Mouse (Mus musculus): ENCODE results near the gene Polr1c. TPM values are rescaled to one million over a fixed set of nuclear protein-coding genes. Genes with fewer than 3 reads are reported as not detected.

Gene Polr1c
- polyA plus RNA-seq, 1 experiment from 2014 or later, result 100 TPM

DNA sequence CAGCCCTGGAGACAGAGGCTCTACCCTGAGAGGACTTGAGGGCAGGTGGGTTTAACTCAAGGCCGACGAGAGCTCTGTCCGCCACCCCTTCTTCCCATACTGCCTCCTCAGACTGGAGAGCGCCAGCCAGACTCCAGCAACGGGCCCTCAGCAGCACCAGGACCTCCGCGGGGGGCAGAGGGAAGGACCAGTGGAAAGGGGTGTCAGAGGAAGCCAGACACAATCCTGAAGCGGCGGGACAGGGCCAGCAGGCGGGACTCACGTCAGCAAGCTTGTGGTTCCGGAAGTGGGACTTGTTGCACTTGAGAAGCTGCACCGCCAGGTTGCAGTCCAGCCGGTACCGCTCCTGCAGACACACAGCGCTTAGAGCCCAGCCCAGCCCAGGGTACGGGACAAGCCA, 11.8 kb upstream of the Polr1c start:
- H3K4me3 ChIP-seq (ENCODE audit: low read depth, low read length), result no peak overlapping the region
- peaks cover 8% of the 10 kb centered on the region; the same call in 1 of the 2 replicates for H3K36me3 ChIP-seq (ENCODE audit: control insufficient read depth, insufficient read depth, low read length)
- H3K9me3 ChIP-seq (ENCODE audit: control insufficient read depth, low read length), result no peaks in the 10 kb centered on the region
- peaks cover 8% of the 10 kb centered on the region; the same call in 1 of the 2 replicates for H3K27me3 ChIP-seq (ENCODE audit: control insufficient read depth, insufficient read depth, low read length)
- H3K4me1 ChIP-seq (replicated peaks; ENCODE audit: control insufficient read depth, insufficient read depth, low read length), result peaks cover 3% of the 10 kb centered on the region; the same call in 1 of the 2 replicates
- ATAC-seq (ENCODE audit: low FRiP score) (no peak), DNase-seq (ENCODE audit: low spot score) (no peak)
- WGBS, result 91% methylated on average over 17 of the region's 17 CpGs
- no peak overlapping the region for H3K4me2 ChIP-seq (replicated peaks; ENCODE audit: low read depth, low read length)
- H3K9ac ChIP-seq (ENCODE audit: low read depth, low read length), result no peak overlapping the region
- H3K27ac ChIP-seq (ENCODE audit: low read depth, low read length), result no peak overlapping the region

DNA sequence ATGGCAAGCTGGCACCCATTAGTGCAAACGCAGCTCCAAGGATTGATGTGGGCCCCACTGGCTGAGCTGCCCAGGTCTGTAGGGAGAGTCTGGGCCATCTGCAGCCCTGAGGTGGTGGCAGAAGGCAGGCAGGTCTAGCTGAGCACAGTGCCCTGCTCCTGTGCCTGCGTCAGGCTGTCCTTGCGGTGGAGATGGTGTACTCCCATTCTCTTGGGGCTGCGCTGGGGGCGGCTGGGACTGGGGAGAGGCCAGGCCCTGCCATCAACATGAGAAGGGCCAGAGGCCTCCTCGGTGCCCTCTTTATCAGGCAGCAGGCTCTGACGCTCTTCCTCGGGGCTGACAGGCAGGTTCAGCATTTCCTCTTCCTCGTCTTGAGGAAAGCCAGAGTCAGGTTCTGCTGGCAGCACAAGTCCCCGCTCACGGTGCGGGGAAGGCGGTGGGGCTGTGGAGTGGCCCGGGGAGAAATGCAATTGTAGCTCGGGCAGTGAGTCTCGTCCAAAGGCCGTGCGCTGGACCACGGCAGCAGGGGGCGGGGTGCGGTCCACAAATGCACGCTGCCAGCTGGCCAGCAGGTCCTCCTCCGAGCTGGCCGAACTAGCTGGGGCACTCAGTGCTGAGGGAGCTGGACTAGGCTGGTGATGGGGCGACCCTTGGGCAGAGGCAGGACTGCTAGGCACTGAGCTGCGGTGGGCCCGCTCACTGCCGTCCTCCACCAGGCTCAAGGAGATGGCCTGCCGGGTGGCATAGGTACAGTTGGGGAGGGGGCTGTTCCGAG, 10.6 kb upstream of the Polr1c start:
- ATAC-seq (ENCODE audit: low FRiP score) (no peak), DNase-seq (ENCODE audit: low spot score) (no peak)
- H3K36me3 ChIP-seq (ENCODE audit: control insufficient read depth, insufficient read depth, low read length), result peaks cover 8% of the 10 kb centered on the region; the same call in 1 of the 2 replicates
- H3K27ac ChIP-seq (ENCODE audit: low read depth, low read length), result no peak overlapping the region
- no peaks in the 10 kb centered on the region for H3K9me3 ChIP-seq (ENCODE audit: control insufficient read depth, low read length)
- peaks cover 9% of the 10 kb centered on the region; the same call in 1 of the 2 replicates for H3K27me3 ChIP-seq (ENCODE audit: control insufficient read depth, insufficient read depth, low read length)
- no peak overlapping the region for H3K4me3 ChIP-seq (ENCODE audit: low read depth, low read length)
- H3K4me1 ChIP-seq (replicated peaks; ENCODE audit: control insufficient read depth, insufficient read depth, low read length), result peaks cover 5% of the 10 kb centered on the region; the same call in 1 of the 2 replicates
- WGBS, result 85% methylated on average over 30 of the region's 30 CpGs
- H3K9ac ChIP-seq (ENCODE audit: low read depth, low read length), result no peak overlapping the region
- no peak overlapping the region for H3K4me2 ChIP-seq (replicated peaks; ENCODE audit: low read depth, low read length)

DNA sequence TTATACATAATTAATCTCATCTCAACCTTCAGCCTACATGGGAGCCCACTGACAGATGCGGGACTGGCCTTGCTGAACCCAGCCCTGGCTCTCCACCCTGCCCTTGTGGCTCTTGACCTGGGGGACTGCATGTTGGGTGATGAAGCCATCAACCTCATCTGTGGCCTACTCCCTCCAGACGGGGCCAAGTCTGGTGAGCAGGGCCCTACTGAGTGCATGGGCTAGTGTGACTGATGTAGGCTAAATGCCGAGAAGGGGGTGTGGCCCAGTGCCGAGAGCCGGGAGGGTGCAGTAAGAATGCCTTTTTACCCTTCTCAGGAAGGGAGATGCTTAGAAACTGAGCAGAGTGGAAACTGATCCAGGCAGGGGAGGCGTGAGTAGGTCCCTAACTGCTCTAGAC, 7.3 kb upstream of the Polr1c start:
- Histone ChIP-seq H3K4me3 (ENCODE audit: low read depth, low read length) (no peak overlapping the region), H3K4me2 (replicated peaks; ENCODE audit: low read depth, low read length) (peak overlapping the region; percentile 99; the same call in 1 of the 2 replicates)

DNA sequence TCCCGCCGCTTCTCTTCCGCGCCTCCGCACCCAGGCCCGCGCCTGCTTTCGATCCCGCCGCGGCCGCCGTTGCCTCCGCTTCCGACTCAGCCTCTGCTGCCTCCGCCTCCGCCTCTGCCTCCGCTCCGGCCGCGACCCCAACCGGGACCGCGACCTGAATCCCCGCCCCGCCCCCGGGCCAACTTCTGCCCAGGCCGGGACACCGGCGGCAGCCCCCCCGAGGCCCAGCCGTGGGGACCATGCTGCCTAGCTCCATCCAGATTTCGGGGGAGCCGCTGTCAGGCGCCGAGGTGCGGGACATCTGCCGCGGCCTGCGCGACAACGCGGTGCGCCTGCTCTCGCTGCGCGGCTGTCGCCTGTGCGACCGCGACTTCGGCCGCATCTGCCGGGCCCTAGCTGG, 6.3 kb upstream of the Polr1c start:
- H3K36me3 ChIP-seq (ENCODE audit: control insufficient read depth, insufficient read depth, low read length), result peaks cover 7% of the 10 kb centered on the region; the same call in 1 of the 2 replicates
- peaks cover 9% of the 10 kb centered on the region for H3K4me1 ChIP-seq (replicated peaks; ENCODE audit: control insufficient read depth, insufficient read depth, low read length)
- peak overlapping the region; percentile 99 for H3K4me2 ChIP-seq (replicated peaks; ENCODE audit: low read depth, low read length)
- ATAC-seq (ENCODE audit: low FRiP score) (peak; percentile 43), DNase-seq (ENCODE audit: low spot score) (peak; percentile 62)
- under 1% methylated on average over 34 of the region's 54 CpGs for WGBS
- H3K27ac ChIP-seq (ENCODE audit: low read depth, low read length), result 0 out of 2 replicates have a peak overlapping the region, but pooled peaks have one; percentile 36
- H3K4me3 ChIP-seq (ENCODE audit: low read depth, low read length), result peak overlapping the region; percentile 66
- H3K27me3 ChIP-seq (ENCODE audit: control insufficient read depth, insufficient read depth, low read length), result peaks cover 9% of the 10 kb centered on the region; the same call in 1 of the 2 replicates
- peak overlapping the region; percentile 67 for H3K9ac ChIP-seq (ENCODE audit: low read depth, low read length)
- no peaks in the 10 kb centered on the region for H3K9me3 ChIP-seq (ENCODE audit: control insufficient read depth, low read length)

More for the DNA sequence above, 7.3 kb upstream of the Polr1c start:
- H3K9ac ChIP-seq (ENCODE audit: low read depth, low read length), result no peak overlapping the region
- no peak overlapping the region for H3K27ac ChIP-seq (ENCODE audit: low read depth, low read length)
- 27% methylated on average over 6 of the region's 6 CpGs for WGBS
- ATAC-seq (ENCODE audit: low FRiP score) (no peak), DNase-seq (ENCODE audit: low spot score) (peak; percentile 11)
- peaks cover 9% of the 10 kb centered on the region; the same call in 1 of the 2 replicates for H3K27me3 ChIP-seq (ENCODE audit: control insufficient read depth, insufficient read depth, low read length)
- peaks cover 9% of the 10 kb centered on the region; the same call in 1 of the 2 replicates for H3K4me1 ChIP-seq (replicated peaks; ENCODE audit: control insufficient read depth, insufficient read depth, low read length)
- no peaks in the 10 kb centered on the region for H3K9me3 ChIP-seq (ENCODE audit: control insufficient read depth, low read length)
- H3K36me3 ChIP-seq (ENCODE audit: control insufficient read depth, insufficient read depth, low read length), result peaks cover 10% of the 10 kb centered on the region; the same call in 1 of the 2 replicates

DNA sequence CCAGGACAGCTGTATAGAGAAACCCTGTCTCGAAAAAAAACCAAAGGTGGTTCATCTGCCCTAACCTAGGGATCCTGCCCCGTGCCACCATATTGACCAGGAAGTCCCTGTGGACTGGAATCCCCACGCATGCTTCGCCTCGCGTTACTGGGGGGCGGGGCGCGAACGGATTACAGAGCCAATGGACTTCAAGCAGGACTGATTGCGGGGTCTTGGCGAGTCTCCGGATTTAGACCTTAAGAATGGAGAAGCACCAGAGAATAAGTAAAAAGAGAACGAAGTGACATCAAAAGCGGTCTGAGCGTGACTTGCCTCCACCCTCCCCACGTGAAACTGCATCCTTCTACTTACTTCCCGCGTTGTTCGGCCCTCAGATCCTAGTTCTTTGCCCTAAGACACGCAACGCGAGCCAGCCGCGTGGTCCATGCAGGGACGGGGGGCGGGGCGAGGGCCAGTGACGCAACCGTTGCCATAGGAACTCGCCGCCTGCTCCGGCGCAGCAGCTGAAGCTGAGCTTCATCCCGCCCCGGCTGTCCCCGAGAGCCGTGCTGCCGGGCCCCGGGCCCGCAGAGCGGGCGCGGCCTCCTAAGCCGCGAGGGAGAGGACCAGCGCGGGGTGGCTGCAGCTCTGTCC, 5.7 kb upstream of the Polr1c start, which contains the start of gene Lrrc73:
TSS of gene Lrrc73 (plus strand) at position 80 of the 633 bp plus-strand sequence.
- Histone ChIP-seq H3K4me1 (replicated peaks; ENCODE audit: control insufficient read depth, insufficient read depth, low read length) (peaks cover 12% of the 10 kb centered on the region), H3K9me3 (ENCODE audit: control insufficient read depth, low read length) (no peaks in the 10 kb centered on the region), H3K4me3 (ENCODE audit: low read depth, low read length) (peak within 1 kb of the TSS; percentile 66), H3K4me2 (replicated peaks; ENCODE audit: low read depth, low read length) (peak within 1 kb of the TSS; percentile 99), H3K36me3 (ENCODE audit: control insufficient read depth, insufficient read depth, low read length) (peaks cover 7% of the 10 kb centered on the region; the same call in 1 of the 2 replicates), H3K27me3 (ENCODE audit: control insufficient read depth, insufficient read depth, low read length) (peaks cover 9% of the 10 kb centered on the region; the same call in 1 of the 2 replicates), H3K9ac (ENCODE audit: low read depth, low read length) (peak within 1 kb of the TSS; percentile 67), H3K27ac (ENCODE audit: low read depth, low read length) (0 out of 2 replicates have a peak within 1 kb of the TSS, but pooled peaks have one; percentile 36)
- 4% methylated on average over 32 of the region's 48 CpGs for WGBS
- DNase-seq (ENCODE audit: low spot score), result peak; percentile 95
- peak; percentile 90 for ATAC-seq (ENCODE audit: low FRiP score)

DNA sequence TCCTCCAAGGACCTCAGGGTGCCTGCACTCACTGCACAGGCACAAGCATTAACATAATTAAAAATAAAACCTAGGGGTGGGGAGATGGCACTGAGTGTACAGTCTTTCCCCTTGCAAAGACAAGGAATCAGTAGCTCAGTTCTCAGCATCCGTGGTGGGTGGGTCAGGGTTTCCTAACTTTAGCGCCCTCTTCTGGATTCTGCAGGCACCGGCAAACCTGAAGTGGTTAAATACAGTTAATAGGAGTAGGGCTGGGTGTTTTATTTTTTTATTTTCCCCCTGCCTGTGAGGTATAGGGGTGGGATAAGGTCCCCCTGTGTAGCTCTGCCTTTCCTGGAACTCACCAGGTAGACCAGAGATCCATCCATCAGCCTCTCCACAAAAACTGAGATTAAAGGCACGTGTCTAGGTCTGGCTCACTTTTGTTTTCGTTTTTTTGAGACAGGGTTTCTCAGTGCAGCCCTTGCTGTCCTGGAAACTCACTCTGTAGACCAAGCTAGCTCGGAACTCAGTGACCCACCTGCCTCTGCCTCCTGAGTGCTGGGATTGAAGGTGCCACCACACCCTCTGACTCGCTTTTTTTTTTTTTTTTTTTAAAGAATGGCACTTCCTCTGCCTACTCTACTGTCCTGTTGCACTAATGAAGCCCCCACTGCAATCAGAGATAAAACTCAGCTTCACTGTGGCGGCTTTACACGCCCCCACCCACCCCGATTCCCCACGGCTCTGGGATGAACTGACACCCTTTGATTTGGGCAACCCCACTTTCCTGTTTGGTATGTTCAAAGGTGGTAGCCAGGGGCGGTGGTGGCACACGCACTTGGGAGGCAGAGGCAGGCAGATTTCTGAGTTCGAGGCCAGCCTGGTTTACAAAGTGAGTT, 5.0 kb upstream of the Polr1c start:
- Histone ChIP-seq H3K4me2 (replicated peaks; ENCODE audit: low read depth, low read length) (peak overlapping the region; percentile 99), H3K4me1 (replicated peaks; ENCODE audit: control insufficient read depth, insufficient read depth, low read length) (peaks cover 13% of the 10 kb centered on the region), H3K27me3 (ENCODE audit: control insufficient read depth, insufficient read depth, low read length) (peaks cover 9% of the 10 kb centered on the region; the same call in 1 of the 2 replicates), H3K27ac (ENCODE audit: low read depth, low read length) (no peak overlapping the region), H3K9ac (ENCODE audit: low read depth, low read length) (no peak overlapping the region; the same call in 1 of the 2 replicates), H3K36me3 (ENCODE audit: control insufficient read depth, insufficient read depth, low read length) (peaks cover 7% of the 10 kb centered on the region; the same call in 1 of the 2 replicates), H3K9me3 (ENCODE audit: control insufficient read depth, low read length) (no peaks in the 10 kb centered on the region), H3K4me3 (ENCODE audit: low read depth, low read length) (no peak overlapping the region; the same call in 1 of the 2 replicates)
- DNase-seq (ENCODE audit: low spot score) (peak; percentile 73), ATAC-seq (ENCODE audit: low FRiP score) (no peak)
- 55% methylated on average over 14 of the region's 14 CpGs for WGBS

DNA sequence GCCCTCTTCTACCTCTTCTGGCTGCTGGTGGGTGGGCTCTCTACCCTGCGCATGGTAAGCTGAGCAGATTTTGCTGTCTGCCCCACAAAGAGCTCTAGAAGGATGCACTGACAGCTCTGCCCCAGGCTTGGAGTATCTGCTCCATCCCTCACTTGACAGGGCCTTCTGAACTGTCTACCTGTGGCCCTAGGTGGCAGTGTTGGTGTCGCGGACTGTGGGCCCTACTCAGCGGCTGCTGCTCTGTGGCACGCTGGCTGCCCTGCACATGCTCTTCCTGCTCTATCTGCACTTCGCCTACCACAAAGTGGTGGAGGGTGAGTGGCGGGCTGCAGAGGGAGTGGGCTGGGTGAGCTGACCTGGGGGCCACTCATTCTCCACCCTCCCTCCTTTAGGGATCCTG, 3.3 kb upstream of the Polr1c start:
- Histone ChIP-seq H3K27ac (ENCODE audit: low read depth, low read length) (no peak overlapping the region), H3K36me3 (ENCODE audit: control insufficient read depth, insufficient read depth, low read length) (peaks cover 7% of the 10 kb centered on the region; the same call in 1 of the 2 replicates), H3K4me3 (ENCODE audit: low read depth, low read length) (no peak overlapping the region), H3K4me1 (replicated peaks; ENCODE audit: control insufficient read depth, insufficient read depth, low read length) (peaks cover 16% of the 10 kb centered on the region), H3K4me2 (replicated peaks; ENCODE audit: low read depth, low read length) (no peak overlapping the region), H3K27me3 (ENCODE audit: control insufficient read depth, insufficient read depth, low read length) (peaks cover 9% of the 10 kb centered on the region; the same call in 1 of the 2 replicates), H3K9me3 (ENCODE audit: control insufficient read depth, low read length) (no peaks in the 10 kb centered on the region), H3K9ac (ENCODE audit: low read depth, low read length) (no peak overlapping the region)
- DNase-seq (ENCODE audit: low spot score), result no peak
- no peak for ATAC-seq (ENCODE audit: low FRiP score)
- 81% methylated on average over 7 of the region's 7 CpGs for WGBS

DNA sequence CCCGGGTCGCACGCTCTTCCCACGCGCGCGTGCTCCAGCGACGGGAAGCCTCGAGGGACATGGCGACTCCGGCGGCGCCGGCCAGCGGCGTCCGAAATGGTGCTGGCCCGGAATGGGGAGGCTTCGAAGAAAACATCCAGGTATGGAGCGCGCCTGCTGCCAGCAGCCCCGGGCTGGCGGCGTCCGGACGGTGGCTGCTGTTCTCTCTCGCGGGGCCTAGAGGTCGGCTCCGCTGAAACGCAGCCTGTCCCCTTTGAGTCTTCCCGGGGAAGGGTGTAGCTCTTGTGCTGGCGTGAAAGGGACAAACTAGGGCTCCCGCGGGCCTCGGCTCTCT, 302 bp upstream of the Polr1c start:
- under 1% methylated on average over 37 of the region's 37 CpGs for WGBS
- Histone ChIP-seq H3K4me3 (ENCODE audit: low read depth, low read length) (peak overlapping the region; percentile 97), H3K36me3 (ENCODE audit: control insufficient read depth, insufficient read depth, low read length) (peaks cover 25% of the 10 kb centered on the region), H3K27me3 (ENCODE audit: control insufficient read depth, insufficient read depth, low read length) (no peaks in the 10 kb centered on the region), H3K27ac (ENCODE audit: low read depth, low read length) (0 out of 2 replicates have a peak overlapping the region, but pooled peaks have one; percentile 10), H3K9ac (ENCODE audit: low read depth, low read length) (peak overlapping the region; percentile 93), H3K4me2 (replicated peaks; ENCODE audit: low read depth, low read length) (peak overlapping the region; percentile 54), H3K4me1 (replicated peaks; ENCODE audit: control insufficient read depth, insufficient read depth, low read length) (peaks cover 8% of the 10 kb centered on the region), H3K9me3 (ENCODE audit: control insufficient read depth, low read length) (no peaks in the 10 kb centered on the region)
- no peak for DNase-seq (ENCODE audit: low spot score)
- ATAC-seq (ENCODE audit: low FRiP score), result no peak

Data from hindbrain, embryonic 11.5 days (tissue).